Mouse (Mus musculus) lung, postnatal 4 days (tissue): ENCODE results near the gene Trim2.

Experiments
- DNase-seq, 2 experiments: peaks; one replicate each; pipeline ENCODE4 v3.0.0; 2021

Gene Trim2

GRCm38 (mm10) chr3:84219166-84219710 lies 87.4 kb downstream of the Trim2 start:
- DNase-seq, result peak in 1 of 2 experiments; percentile 14

DNA sequence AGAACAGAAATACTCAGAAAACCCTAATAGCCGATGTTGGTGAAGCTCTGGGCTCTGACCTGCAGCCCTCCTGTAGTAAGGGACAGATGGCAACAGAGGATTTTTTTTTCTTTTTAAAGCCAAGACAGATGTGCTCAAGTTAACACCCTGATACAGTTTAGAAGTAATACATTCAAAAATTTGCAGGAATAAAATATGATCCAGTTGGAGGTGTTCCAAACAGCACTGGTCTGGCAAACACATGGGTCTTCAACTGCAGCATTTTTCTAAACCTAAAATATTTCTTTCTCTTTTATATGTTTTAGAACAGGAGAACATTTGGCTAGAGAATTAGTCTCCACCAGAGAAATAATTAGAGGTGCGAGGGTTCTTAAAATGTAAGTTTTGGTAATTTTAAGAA lies 88.2 kb downstream of the Trim2 start:
- DNase-seq, result no peak

- DNase-seq, result peak in 1 of 2 experiments; percentile 8
These were observed 88.7 kb downstream of the Trim2 start for GRCm38 (mm10) chr3:84217961-84218351.

- DNase-seq, result peak in 1 of 2 experiments; percentile 10
These were observed 89.3 kb downstream of the Trim2 start for GRCm38 (mm10) chr3:84217118-84217960.

- peak in 1 of 2 experiments; percentile 20 for DNase-seq
These were observed 90.8 kb downstream of the Trim2 start for GRCm38 (mm10) chr3:84215743-84216360.

GRCm38 (mm10) chr3:84215253-84215652 lies 91.4 kb downstream of the Trim2 start:
- peak in 1 of 2 experiments; percentile 31 for DNase-seq

GRCm38 (mm10) chr3:84214501-84214900 lies 92.2 kb downstream of the Trim2 start:
- peak in 1 of 2 experiments; percentile 25 for DNase-seq

- no peak for DNase-seq
These were observed 95.3 kb downstream of the Trim2 start for GRCm38 (mm10) chr3:84211340-84211875.

DNA sequence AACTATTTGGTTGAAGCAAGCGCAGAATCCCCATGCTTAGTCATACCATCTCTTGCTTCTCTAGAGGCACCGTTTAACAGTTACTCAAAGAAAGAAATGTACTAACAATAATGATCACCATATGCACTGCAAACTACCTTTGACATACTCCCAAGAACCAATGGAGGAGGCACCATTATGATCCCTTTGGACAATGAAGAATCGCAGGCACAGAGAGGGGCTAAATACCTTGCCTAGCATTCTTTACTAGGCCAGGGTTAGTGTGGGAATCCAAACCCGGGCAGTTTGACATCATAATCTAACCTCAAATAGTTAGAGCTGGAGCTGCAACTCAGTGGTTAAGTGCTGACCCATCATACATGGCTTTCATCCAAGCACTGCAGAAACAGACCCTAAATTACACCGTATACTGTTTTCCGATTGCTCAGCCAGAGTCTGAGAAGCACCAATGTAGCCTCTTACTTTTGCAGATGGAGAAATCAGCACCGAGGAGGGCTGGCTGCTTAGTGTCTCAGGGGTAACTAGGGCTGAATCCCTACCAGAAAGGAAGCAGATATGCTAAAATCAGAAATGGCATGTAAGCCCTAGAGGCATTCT lies 97.7 kb downstream of the Trim2 start:
- DNase-seq, result no peak

- DNase-seq, result no peak
These were observed 98.2 kb downstream of the Trim2 start for GRCm38 (mm10) chr3:84208475-84208874.

GRCm38 (mm10) chr3:84207366-84207765 lies 99.3 kb downstream of the Trim2 start:
- no peak for DNase-seq

GRCm38 (mm10) chr3:84206106-84206505 lies 100.6 kb downstream of the Trim2 start:
- no peak for DNase-seq

GRCm38 (mm10) chr3:84205650-84206049 lies 101.0 kb downstream of the Trim2 start:
- no peak for DNase-seq

GRCm38 (mm10) chr3:84204640-84205039 lies 102.0 kb downstream of the Trim2 start:
- DNase-seq, result no peak

DNA sequence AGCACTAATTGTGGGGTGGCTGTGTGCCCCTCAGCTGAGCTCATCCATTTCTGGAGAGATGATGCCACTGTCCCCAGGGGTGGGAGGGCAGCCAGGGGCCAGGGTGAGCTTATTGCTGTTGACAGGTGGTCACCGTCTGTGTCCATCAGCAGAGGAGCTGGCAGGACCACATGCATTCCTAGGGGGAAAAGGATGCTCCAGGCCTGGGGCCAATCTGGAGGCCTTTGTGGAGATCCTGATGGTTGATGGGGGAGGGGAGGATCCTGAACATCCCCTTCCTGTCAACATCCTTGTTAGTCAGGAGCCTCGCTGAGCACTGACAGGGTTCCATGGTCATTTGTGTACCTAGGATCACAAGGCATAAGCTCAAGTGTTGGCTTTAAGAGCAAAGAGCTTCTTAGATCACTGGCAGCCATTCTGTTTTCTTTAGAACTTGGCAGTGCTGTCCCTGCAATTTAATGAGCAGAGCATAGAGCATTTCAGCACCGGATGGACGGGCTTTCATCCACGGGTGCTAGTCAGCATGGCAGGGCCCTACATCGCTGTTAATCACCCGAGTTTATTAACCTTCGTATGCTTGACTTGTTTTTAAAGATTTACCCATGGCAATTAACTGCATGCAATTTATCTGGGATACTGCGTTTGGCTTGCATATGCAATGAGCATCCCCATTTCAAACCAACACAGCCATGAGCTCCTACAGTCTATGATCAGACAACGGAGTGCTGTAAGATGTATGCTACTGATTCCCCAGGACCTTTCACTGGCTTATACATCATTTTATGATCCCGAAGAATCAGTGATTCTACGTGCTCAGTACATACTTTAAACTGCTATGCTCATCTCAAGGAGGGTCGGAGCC lies 105.9 kb downstream of the Trim2 start:
- DNase-seq, result no peak

DNA sequence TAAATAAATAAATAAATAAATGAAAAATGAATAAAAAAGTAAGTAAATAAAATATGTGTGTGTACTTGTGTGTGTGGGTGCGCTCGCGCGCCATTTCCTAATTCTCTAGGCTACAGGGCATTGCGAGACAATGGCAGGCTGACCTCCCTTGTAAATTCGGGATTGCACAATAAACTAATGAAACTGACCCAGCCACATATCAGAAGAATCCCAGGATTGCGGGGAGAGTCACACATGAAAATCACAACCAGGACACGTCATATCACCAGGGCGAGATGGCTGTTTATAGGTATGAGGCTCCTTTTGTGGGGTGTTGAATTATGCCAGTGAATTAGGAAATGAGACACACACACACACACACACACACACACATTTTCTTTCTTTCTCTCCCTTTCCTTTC lies 107.2 kb downstream of the Trim2 start:
- no peak for DNase-seq

DNA sequence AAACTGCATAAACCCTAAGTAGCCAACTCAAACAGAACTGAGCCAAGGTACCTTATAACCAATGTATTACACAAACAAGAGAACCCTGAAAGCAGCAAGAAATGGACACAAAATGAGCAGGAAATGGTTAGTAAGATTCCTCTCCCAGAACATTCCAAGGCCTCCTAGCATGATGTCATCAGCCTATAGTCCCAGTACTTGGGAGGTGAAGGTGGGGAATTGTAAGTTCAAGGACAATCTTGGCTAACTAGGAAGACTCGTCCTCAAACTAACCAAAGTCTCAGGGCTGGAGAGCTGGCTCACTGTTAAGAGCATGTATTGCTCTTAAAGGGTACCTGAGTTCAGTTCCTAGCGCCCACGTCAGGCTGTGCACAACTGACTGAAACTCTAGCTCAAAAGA lies 108.4 kb downstream of the Trim2 start:
- no peak for DNase-seq

GRCm38 (mm10) chr3:84193881-84194280 lies 112.8 kb downstream of the Trim2 start:
- DNase-seq, result no peak

GRCm38 (mm10) chr3:84191141-84191881 lies 115.4 kb downstream of the Trim2 start:
- DNase-seq, result peak; percentile 40 to 68

- DNase-seq, result peak; percentile 30 to 36
These were observed 116.1 kb downstream of the Trim2 start for GRCm38 (mm10) chr3:84190513-84191061.

- no peak for DNase-seq
These were observed 117.0 kb downstream of the Trim2 start for GRCm38 (mm10) chr3:84189629-84190173.
